Mouse (Mus musculus) spleen, adult 18-20 months (tissue): ENCODE data around the gene Gm20888.
"Not testable (repeated sequence)": the region's sequence is repeated elsewhere in the genome, so short reads cannot be mapped to it uniquely, and the experiment has no call there.

Experiments used
- DNase-seq, 2 experiments: peaks; one replicate each; pipeline ENCODE4 v3.0.0; 2022; ENCODE audit warnings: mixed read lengths in 2 of 2

Gene Gm20888

DNA sequence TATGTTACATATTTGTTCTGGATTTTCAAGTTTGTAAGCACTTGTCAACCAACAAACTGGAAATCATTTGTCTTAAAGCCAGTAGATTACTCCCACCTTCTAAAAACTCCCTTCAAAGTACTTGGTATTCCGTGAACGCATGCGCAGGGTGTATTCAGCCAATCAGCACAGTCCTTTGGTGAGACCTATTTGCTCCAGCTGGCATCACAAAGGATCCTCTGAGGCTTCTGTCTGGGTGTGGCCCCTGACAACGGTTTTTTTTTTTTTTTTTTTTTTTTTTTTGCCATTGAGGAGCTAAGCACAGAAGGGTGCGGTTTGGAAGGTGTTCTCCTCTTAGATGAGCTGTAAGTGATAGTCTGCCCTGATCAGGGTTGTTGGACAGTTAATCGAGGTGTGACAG lies at the start of gene Gm20888:
Gene Gm20888 (plus strand): TSS at position 301 of the 400 bp plus-strand sequence.
- not testable (repeated sequence) for DNase-seq
